Mouse (Mus musculus) testis, adult 2 months (tissue): ENCODE data around the gene Aldob.

Experiments
- CTCF ChIP-seq: fragments of 200-500 bp; IDR thresholded peaks from 2 replicates; pipeline ENCODE4 v1.5.1; 2012; ENCODE audit warnings: low read depth, mild to moderate bottlenecking, inconsistent platforms, low read length, moderate library complexity; ENCODE audit not compliant: control insufficient read depth, insufficient read depth, insufficient replicate concordance
- POLR2A ChIP-seq: fragments of 200-500 bp; IDR thresholded peaks from 2 replicates; pipeline ENCODE4 v1.6.1; 2012; ENCODE audit warnings: low read depth, mild to moderate bottlenecking, inconsistent platforms, low read length, moderate library complexity; ENCODE audit not compliant: control insufficient read depth

- TF ChIP-seq POLR2A, result no peak
- TF ChIP-seq CTCF, result no peak
These were observed 37.5 kb upstream of the Aldob start for GRCm38 (mm10) chr4:49586811-49587210.
